Mouse (Mus musculus): ENCODE results near the gene Tead2.

GRCm38 (mm10) chr7:45212356-45212755, 3.2 kb upstream of the Tead2 start:
- no peak for TF ChIP-seq CTCF (IDR thresholded peaks at IDR 0.05; ENCODE audit: borderline replicate concordance, insufficient read depth, low read depth, low read length)
- no peak for TF ChIP-seq POLR2A (IDR thresholded peaks at IDR 0.05; ENCODE audit: borderline replicate concordance, insufficient read depth, low read length)
